Mouse (Mus musculus) NIH3T3 (cell line): ENCODE results near the gene Lmntd1.
"Not testable (repeated sequence)": the region's sequence is repeated elsewhere in the genome, so short reads cannot be mapped to it uniquely, and the experiment has no call there.

Experiments
- DNase-seq: peaks from one replicate; pipeline ENCODE4 v3.0.0-alpha.2; 2012; ENCODE audit warnings: low read depth

Lmntd1 gene

DNA sequence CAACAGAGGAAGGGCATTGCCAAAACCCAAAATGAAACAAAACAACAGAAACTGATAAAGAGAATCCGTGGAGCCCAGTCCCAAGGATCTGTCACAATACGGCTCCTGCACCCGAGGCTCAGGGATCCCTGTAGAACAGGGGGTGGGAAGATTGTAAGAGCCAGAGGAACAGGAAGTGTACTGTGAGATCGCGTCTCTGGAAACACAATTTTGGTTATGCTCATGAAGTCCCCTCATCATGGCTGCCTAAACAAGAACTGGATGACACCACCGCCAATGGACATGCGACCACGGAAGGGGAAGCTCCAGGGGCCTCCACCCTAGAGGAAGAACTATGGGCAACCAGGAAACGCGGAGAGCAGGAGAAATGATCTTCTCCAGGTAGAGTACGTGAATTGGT is 271.3 kb downstream of the Lmntd1 start:
- DNase-seq = no peak

- peak; percentile 95 for DNase-seq
Observed at GRCm38 (mm10) chr6:145341301-145342193, 272.6 kb downstream of the Lmntd1 start.

- peak; percentile 98 for DNase-seq
Observed at GRCm38 (mm10) chr6:145340657-145341146, 273.4 kb downstream of the Lmntd1 start.

GRCm38 (mm10) chr6:145339956-145340656 is 274.0 kb downstream of the Lmntd1 start:
- peak; percentile 83 for DNase-seq

DNA sequence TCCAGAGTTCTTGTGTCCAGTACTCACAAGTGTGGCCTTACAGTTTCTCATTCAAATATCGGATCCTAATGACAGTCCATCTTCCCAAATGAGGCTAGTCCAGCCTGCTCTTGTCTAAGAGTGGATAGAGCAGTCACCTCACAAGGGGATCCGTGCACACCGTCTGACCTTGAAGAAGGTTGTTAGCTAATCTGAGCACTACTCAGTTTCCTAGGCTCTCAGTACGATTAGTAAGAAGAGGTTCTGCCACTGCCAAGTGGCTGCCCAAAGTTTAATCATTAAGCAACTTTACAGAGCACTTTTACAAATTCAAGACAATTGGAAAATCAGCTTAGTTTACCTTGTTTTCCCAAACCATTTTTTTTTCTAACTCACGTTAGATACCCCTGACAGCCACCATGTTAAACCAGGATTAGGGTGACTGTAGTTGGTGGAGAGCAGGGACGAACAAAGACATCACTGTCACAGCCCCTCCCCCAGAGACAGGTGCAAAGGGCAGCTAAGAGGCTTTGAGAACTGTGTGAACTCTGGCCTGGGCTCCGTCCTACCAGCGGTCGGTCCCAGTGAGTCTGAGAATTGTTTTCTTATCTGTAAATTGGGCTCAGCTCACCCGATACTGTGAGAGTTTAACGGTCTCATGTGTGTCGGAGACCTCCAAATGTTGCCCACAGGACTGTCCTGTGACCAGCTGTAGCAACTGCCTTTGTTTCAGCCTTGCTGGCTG is 275.4 kb downstream of the Lmntd1 start:
- DNase-seq = no peak

DNA sequence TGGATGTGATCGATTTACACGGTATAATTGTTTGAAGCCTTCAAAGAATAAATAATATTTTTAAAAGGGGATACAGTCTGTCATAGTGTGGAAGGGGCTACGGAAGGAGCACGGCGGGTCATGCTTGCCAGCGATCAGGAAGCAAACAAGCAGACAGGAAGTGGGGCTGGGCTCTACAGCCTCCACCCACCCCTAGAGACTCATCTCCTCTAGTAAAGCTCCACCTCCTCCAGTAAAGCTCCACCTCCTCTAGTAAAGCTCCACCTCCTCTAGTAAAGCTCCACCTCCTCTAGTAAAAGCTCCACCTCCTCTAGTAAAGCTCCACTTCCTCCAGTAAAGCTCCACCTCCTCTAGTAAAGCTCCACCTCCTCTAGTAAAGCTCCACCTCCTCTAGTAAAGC is 276.6 kb downstream of the Lmntd1 start:
- DNase-seq = not testable (repeated sequence)

GRCm38 (mm10) chr6:145335876-145336768 is 278.0 kb downstream of the Lmntd1 start:
- DNase-seq = no peak

- DNase-seq = no peak
Observed at GRCm38 (mm10) chr6:145334211-145334610, 279.9 kb downstream of the Lmntd1 start.

GRCm38 (mm10) chr6:145326141-145326806 is 287.8 kb downstream of the Lmntd1 start:
- DNase-seq = no peak

DNA sequence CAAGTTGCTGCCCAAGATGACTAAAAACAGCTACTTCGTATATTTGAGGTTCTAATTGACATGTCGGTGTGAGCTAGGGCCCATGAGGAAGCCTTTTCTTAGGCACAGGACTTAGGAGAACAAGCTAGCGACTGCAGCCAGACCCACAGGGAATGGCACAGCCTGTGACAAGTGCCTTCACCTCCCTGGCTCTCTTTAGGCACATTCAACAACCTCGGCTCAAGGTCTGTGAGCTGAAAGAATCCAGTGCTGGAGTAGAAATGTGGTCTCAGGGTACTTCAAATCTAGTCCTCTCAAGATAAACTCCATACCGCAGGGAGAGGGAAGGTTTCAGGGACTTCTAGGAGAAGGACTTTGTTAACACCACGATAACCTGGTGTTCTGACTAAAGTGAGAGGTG is 289.0 kb downstream of the Lmntd1 start:
- DNase-seq = no peak

GRCm38 (mm10) chr6:145324470-145324869 is 289.6 kb downstream of the Lmntd1 start:
- DNase-seq = no peak

DNA sequence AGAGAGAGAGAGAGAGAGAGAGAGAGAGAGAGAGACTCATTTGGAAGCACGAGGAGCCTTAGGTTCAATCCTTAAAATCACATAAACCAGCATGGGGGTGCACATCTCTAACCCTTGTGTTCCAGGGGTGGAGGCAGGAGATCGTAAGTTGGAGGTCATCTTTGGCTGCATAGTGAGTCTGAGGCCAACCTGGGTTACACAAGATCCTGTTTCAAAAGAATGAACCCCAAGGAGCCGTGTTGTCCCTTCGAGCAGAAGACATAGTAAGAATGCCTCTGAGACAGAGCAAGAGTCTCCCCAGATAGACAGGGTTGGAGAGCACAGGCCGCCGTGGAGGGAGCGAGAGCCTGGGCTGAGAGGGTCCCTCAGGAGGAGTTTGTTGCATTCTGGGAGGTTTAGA is 291.9 kb downstream of the Lmntd1 start:
- DNase-seq = no peak

DNA sequence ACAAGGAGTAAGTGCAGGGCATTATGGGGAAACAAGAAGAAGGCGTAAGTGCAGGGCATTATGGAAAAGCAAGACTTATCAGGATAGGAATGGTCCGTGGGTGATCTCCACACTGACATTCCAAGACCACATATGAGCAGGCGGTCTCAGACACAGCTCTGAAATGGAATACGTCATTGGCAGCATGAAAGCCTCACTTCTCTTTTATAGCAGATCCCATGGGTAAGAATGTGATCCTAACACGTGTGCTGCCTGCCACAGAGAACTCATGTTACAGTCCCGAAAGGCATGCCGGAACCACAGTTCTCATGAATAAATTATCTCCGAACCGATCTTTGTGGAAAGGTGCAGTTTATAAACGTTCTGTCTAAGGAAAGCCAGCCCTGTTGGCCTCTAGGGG is 294.0 kb downstream of the Lmntd1 start:
- DNase-seq = no peak
